Mouse (Mus musculus): ENCODE data around the gene Tsga10. TPM values are rescaled to one million over a fixed set of nuclear protein-coding genes. Genes with fewer than 3 reads are reported as not detected.
"Not testable (repeated sequence)": the region's sequence is repeated elsewhere in the genome, so short reads cannot be mapped to it uniquely, and the experiment has no call there.

The Tsga10 gene
- polyA plus RNA-seq, 1 experiment from 2014 or later, result 11.0 TPM

DNA sequence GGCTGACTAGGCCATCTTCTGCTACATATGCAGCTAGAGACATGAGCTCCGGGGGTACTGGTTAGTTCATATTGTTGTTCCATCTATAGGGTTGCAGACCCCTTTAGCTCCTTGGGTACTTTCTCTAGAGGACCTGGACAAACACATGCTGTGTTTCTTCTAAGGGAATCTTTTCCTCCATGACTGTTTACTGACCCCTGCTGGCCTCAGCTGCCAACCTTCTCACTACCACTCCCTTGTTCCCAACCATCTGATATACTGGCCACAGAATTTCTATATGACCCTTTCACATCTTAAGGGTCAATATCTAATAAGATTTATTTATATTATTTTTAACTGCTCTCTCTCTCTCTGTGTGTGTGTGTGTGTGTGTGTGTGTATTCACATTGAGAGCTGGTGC is 63.9 kb downstream of the Tsga10 start:
- not testable (repeated sequence) for H3K36me3 ChIP-seq; H3K27ac ChIP-seq (replicated peaks); H3K4me3 ChIP-seq; DNase-seq (ENCODE audit: low spot score); H3K9me3 ChIP-seq (replicated peaks); H3K27me3 ChIP-seq (ENCODE audit: low read depth, poor library complexity, severe bottlenecking); H3K4me1 ChIP-seq
- 74% methylated on average over 1 of the region's 1 CpGs for WGBS

DNA sequence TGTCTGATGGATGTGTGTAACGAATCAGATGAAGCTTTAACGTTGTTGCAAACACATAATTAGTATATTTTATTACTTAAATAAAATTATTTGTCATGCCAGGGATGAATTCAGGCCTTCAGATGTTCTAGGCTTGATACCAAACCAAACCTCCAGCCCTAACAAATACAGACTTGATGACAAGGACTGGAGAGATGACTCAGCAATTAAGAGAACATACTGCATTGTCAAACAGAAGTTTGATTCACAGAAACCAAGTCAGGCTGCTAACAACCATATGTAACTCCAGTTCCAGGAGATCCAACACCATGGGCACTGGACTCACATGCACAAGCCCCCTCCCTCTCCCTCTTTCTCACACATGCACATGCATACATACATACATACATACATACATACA is 65.9 kb downstream of the Tsga10 start:
- H3K9me3 ChIP-seq (replicated peaks), result no peaks in the 10 kb centered on the region
- H3K27me3 ChIP-seq (ENCODE audit: low read depth, poor library complexity, severe bottlenecking), result no peaks in the 10 kb centered on the region
- no peak for DNase-seq (ENCODE audit: low spot score)
- H3K4me1 ChIP-seq, result no peaks in the 10 kb centered on the region
- no peak overlapping the region for H3K4me3 ChIP-seq
- no peak overlapping the region for H3K27ac ChIP-seq (replicated peaks)
- no peaks in the 10 kb centered on the region for H3K36me3 ChIP-seq
- WGBS, result 90% methylated on average over 2 of the region's 2 CpGs

DNA sequence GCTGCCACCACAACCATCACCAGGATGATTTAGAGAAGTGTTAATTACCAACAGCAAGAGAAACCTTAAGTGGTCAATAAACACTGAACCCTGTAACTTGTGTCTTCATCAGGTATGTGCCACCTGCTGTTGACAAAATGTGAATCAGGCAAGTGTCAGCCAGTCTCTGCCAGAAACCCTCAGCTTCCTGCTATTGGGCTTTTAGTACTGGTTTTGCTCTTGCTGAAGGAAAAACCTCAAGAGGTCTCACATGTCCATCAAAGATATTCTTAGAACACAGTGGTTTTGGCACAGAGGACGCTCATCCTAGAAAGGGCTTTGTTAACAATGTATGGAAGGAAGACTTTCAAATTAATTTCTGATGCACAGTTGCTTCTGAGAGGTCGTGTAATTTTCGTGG is 66.7 kb downstream of the Tsga10 start:
- Histone ChIP-seq H3K4me1 (no peaks in the 10 kb centered on the region), H3K27ac (replicated peaks) (no peak overlapping the region), H3K36me3 (no peaks in the 10 kb centered on the region), H3K9me3 (replicated peaks) (no peaks in the 10 kb centered on the region), H3K27me3 (ENCODE audit: low read depth, poor library complexity, severe bottlenecking) (no peaks in the 10 kb centered on the region), H3K4me3 (no peak overlapping the region)
- 76% methylated on average over 3 of the region's 3 CpGs for WGBS
- no peak for DNase-seq (ENCODE audit: low spot score)

DNA sequence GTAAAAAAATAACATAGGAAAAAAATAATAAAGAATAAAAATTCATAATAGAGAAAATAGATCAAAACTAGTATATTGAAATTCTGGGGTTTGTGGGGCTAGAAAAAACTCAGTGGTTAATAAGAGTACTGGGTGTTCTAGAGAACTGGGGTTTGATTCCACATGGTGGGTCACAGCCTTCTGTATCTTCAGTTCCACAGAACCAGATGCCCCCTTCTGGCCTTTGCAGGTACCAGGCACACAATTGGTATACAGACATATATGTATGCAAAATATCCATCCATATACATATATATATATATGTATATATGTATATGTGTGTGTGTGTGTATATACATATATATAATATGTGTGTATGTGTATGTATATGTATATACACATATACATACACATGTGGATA is 106.8 kb downstream of the Tsga10 start:
- no peaks in the 10 kb centered on the region for H3K27me3 ChIP-seq (ENCODE audit: low read depth, poor library complexity, severe bottlenecking)
- H3K4me3 ChIP-seq, result no peak overlapping the region
- H3K4me1 ChIP-seq, result no peaks in the 10 kb centered on the region
- no peak for DNase-seq (ENCODE audit: low spot score)
- H3K9me3 ChIP-seq (replicated peaks), result no peaks in the 10 kb centered on the region
- H3K36me3 ChIP-seq, result no peaks in the 10 kb centered on the region
- no peak overlapping the region for H3K27ac ChIP-seq (replicated peaks)

DNA sequence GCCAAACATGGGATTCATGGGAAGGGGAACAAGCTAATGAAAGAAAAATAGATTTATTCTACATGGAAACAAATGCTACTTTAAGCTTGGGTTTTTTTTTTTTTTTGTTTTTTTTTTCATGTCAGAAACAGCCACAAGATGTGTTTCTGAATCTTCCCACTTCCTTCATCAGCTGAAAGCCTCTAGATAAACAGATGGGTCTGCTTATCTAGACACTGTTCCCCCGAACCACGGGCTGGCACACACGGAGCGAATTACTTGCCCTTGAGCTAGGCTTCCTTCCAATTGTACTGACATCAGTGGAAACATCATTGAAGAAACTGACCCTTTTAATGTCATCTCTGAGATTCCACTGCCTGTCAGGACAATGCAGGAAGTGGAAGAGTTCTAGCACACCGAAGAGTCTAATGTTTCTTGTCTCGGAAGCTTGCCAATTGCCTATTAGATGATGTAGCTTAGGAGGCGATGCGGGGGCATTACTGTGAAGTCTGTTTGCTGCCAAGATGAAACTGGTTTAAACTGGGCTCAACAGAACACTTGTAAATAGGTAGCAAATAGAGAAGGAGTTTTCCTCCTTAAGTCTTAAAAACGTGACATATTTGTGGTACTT is 121.5 kb downstream of the Tsga10 start:
- DNase-seq (ENCODE audit: low spot score), result no peak
- H3K4me1 ChIP-seq, result peaks cover 12% of the 10 kb centered on the region
- H3K27ac ChIP-seq (replicated peaks), result no peak overlapping the region
- H3K27me3 ChIP-seq (ENCODE audit: low read depth, poor library complexity, severe bottlenecking), result no peaks in the 10 kb centered on the region
- no peak overlapping the region for H3K4me3 ChIP-seq
- H3K36me3 ChIP-seq, result no peaks in the 10 kb centered on the region
- H3K9me3 ChIP-seq (replicated peaks), result peaks cover 6% of the 10 kb centered on the region; the same call in 1 of the 2 replicates
- WGBS, result 89% methylated on average over 9 of the region's 9 CpGs

DNA sequence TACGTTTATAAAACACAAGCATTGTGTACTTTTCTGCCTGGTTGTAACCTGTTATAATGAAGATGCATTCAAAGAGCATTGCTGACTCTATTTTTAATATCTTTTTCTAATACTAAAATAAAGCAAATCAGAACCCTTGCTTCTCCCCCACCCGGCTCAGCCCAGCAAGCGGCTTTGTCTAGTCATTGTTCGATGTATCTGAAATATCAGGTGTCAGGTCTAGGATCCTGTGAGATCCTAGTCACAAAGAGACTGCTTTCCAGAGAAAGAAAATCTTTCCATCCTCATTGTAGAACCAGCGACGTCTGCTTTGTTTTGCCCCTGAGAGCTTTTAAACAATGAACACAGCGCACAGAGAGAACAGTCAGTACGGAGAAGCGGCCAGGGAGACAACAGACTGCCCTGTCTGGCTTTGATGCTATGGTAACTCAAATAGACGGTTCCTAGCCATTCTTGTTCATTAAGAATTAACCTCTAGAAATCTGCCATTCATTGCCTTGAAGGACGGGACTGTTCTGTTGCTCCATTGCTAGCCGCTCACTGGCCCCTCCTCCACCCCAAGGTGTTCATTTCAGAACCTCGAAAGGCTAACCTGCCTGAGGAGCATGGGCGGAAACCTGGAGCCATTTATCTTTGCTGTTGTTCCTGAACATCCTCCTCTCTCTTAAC is 123.5 kb downstream of the Tsga10 start:
- Histone ChIP-seq H3K27ac (replicated peaks) (peak overlapping the region; percentile 59), H3K4me1 (peaks cover 12% of the 10 kb centered on the region), H3K9me3 (replicated peaks) (peaks cover 6% of the 10 kb centered on the region; the same call in 1 of the 2 replicates), H3K36me3 (no peaks in the 10 kb centered on the region), H3K4me3 (no peak overlapping the region), H3K27me3 (ENCODE audit: low read depth, poor library complexity, severe bottlenecking) (no peaks in the 10 kb centered on the region)
- 48% methylated on average over 14 of the region's 14 CpGs for WGBS
- no peak for DNase-seq (ENCODE audit: low spot score)

DNA sequence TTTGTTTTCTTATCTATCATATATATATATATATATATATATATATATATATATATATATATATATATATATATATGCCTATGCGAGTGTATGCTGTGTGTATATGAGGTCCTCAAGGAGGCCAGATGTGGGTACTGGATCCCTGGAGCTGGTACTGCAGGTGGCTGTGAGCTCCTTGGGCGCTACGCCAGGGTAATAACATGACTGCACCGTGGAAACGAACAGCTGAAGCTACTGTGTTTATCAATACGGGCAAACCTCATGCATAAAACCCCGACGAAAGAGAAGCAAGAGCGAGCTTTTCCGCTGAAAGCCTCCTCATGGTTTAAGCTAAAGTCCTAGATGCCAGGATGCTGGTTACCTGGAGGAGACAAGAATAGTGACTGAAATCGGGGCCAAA is 124.1 kb downstream of the Tsga10 start:
- DNase-seq (ENCODE audit: low spot score), result no peak
- Histone ChIP-seq H3K27ac (replicated peaks) (no peak overlapping the region; the same call in 1 of the 2 replicates), H3K36me3 (no peaks in the 10 kb centered on the region), H3K4me3 (no peak overlapping the region), H3K9me3 (replicated peaks) (peaks cover 4% of the 10 kb centered on the region; the same call in 1 of the 2 replicates), H3K27me3 (ENCODE audit: low read depth, poor library complexity, severe bottlenecking) (no peaks in the 10 kb centered on the region), H3K4me1 (peaks cover 12% of the 10 kb centered on the region)
- WGBS, result 93% methylated on average over 11 of the region's 11 CpGs

DNA sequence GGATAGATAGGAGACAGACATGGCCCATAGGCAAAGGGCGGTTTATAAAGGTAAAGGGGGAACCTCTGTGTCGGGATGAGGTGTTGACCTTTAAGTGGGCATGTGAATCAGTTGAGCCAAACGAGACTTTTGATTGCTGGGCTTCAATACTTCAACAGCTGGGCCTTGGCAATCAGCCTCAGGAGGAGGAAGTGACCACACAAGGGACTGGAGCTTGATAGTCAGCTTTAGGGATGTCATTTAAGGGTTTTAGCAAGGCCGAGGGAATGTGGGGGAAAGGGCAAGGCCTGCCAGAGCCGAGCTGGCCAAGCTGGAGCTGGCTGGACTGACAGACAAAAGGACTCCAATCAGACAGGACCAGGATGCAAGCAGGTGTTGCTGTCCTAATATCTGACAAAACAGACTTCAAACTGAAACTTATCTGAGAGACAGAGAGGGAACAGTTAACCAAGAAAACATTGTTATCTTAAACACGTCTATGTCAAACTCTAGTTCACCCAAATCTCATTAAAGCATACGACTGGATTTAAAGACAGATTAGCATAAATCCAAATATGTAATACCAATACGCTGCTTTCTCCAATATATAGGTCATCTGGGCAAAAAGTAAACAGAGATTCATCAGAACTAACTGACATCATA is 125.9 kb downstream of the Tsga10 start:
- Histone ChIP-seq H3K9me3 (replicated peaks) (no peaks in the 10 kb centered on the region), H3K27ac (replicated peaks) (no peak overlapping the region), H3K4me1 (peaks cover 12% of the 10 kb centered on the region), H3K36me3 (no peaks in the 10 kb centered on the region), H3K27me3 (ENCODE audit: low read depth, poor library complexity, severe bottlenecking) (no peaks in the 10 kb centered on the region), H3K4me3 (no peak overlapping the region)
- WGBS, result 83% methylated on average over 8 of the region's 8 CpGs
- no peak for DNase-seq (ENCODE audit: low spot score)

DNA sequence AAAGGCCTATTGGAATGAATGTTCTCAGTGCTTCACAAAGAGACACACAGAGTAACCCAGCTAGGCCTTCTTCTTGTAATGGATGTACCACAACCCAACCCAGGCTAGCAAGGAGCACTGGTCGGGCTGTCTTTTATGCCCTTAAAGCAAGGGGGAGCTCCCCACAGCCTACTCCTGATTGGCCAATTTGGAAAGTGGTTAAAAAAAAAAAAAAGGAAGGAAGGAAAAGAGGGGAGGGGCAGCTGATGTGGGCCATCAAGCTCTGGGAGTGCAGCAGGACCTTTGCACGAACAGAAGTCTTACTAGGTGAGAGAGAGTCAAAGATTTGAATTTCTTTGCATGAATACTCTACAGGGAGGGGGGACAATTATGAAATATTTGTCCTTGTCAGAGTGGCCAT is 127.3 kb downstream of the Tsga10 start:
- no peaks in the 10 kb centered on the region for H3K9me3 ChIP-seq (replicated peaks)
- no peak overlapping the region for H3K4me3 ChIP-seq
- no peak overlapping the region for H3K27ac ChIP-seq (replicated peaks)
- DNase-seq (ENCODE audit: low spot score), result no peak
- 75% methylated on average over 2 of the region's 2 CpGs for WGBS
- no peaks in the 10 kb centered on the region for H3K27me3 ChIP-seq (ENCODE audit: low read depth, poor library complexity, severe bottlenecking)
- H3K36me3 ChIP-seq, result no peaks in the 10 kb centered on the region
- H3K4me1 ChIP-seq, result peaks cover 12% of the 10 kb centered on the region

DNA sequence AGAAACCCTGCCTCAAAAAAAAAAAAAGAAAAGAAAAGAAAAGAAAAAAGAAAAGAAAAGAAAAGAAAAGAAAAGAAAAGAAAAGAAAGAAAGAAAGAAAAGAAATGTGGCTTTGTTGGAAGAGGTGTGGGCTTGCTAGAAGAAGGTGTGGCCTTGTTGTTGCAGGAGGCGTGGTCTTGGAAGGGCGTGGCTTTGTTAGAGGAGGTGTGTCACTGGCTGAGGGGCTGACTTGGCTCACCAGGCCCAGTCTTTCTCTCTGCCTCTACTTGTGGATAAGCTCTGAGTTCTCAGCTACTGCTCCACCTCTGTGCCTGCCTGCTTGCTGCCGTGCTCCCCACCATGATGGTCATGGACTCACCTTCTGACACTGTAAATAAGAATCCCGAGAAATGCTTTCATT is 129.2 kb downstream of the Tsga10 start:
- H3K36me3 ChIP-seq, result no peaks in the 10 kb centered on the region
- no peak overlapping the region for H3K27ac ChIP-seq (replicated peaks)
- 87% methylated on average over 4 of the region's 4 CpGs for WGBS

DNA sequence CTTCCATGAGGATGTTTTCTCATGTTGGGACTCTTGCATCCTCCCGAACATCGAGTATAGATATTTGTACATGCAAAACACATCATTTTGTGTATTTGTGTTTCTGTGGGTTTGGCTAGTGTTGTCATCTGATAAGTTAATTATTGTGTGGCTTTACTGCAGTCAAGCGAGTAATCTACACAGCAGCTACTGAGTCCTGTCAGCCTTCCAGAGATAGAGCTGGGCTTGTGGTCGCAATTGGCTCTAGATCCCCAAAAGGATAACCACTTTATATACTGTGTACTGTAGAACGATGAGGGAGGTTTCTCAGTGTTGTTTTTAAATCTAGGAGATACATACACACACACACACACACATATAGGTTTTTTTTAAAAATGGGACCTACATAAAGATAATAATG is 130.3 kb downstream of the Tsga10 start:
- no peaks in the 10 kb centered on the region for H3K4me1 ChIP-seq
- H3K4me3 ChIP-seq, result no peak overlapping the region
- no peak overlapping the region for H3K27ac ChIP-seq (replicated peaks)
- H3K9me3 ChIP-seq (replicated peaks), result no peaks in the 10 kb centered on the region
- H3K36me3 ChIP-seq, result no peaks in the 10 kb centered on the region
- WGBS, result 92% methylated on average over 5 of the region's 5 CpGs
- H3K27me3 ChIP-seq (ENCODE audit: low read depth, poor library complexity, severe bottlenecking), result no peaks in the 10 kb centered on the region
- no peak for DNase-seq (ENCODE audit: low spot score)

More for the DNA sequence above, 129.2 kb downstream of the Tsga10 start:
- DNase-seq (ENCODE audit: low spot score), result no peak
- H3K9me3 ChIP-seq (replicated peaks), result no peaks in the 10 kb centered on the region
- no peaks in the 10 kb centered on the region for H3K4me1 ChIP-seq
- no peaks in the 10 kb centered on the region for H3K27me3 ChIP-seq (ENCODE audit: low read depth, poor library complexity, severe bottlenecking)
- no peak overlapping the region for H3K4me3 ChIP-seq

DNA sequence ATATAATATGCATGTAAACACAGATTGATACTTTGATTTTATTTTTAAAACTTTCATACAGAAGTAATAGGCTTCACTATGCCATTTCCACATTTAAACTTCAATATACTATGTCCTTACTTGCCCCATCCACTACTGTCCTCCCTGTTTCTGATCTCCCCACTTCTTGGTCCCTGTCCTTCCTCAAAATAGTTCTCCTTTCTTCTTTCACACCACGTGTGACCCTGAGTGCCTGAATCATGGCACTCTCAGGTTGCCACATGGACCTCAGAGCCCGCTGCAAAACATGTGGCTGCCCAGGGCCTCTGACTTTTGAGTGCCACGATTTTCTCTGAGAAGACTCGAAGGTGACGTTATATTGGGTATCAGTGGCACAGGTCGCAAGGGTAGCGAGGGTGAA is 131.4 kb downstream of the Tsga10 start:
- no peaks in the 10 kb centered on the region for H3K27me3 ChIP-seq (ENCODE audit: low read depth, poor library complexity, severe bottlenecking)
- no peak for DNase-seq (ENCODE audit: low spot score)
- whole genome bisulfite sequencing, result 82% methylated on average over 7 of the region's 7 CpGs
- H3K4me1 ChIP-seq, result no peaks in the 10 kb centered on the region
- no peaks in the 10 kb centered on the region for H3K36me3 ChIP-seq
- no peak overlapping the region for H3K4me3 ChIP-seq
- no peaks in the 10 kb centered on the region for H3K9me3 ChIP-seq (replicated peaks)
- no peak overlapping the region for H3K27ac ChIP-seq (replicated peaks)

DNA sequence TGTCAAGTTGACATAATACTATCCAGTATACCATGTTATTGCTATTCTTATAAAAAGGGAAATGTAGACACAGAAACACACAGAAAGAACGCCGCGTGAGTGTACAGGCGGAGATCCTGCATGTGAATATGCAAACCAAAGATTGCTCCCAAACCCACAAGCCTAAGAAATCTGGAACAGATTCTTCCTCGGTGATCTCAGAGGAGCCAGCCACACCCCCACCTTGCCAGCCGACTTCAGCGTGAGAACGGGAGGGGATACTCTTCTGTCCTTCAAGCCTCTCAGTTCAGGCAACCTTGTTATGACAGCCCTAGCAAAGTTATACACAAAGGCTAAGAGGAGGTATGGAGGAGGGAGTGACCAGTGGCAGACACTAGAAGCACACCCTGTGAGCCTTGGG is 136.9 kb downstream of the Tsga10 start:
- no peak overlapping the region for H3K4me3 ChIP-seq
- no peak for DNase-seq (ENCODE audit: low spot score)
- 93% methylated on average over 8 of the region's 8 CpGs for WGBS
- no peak overlapping the region for H3K27ac ChIP-seq (replicated peaks)
- no peaks in the 10 kb centered on the region for H3K27me3 ChIP-seq (ENCODE audit: low read depth, poor library complexity, severe bottlenecking)
- no peaks in the 10 kb centered on the region for H3K9me3 ChIP-seq (replicated peaks)
- no peaks in the 10 kb centered on the region for H3K36me3 ChIP-seq
- no peaks in the 10 kb centered on the region for H3K4me1 ChIP-seq

All from midbrain, embryonic 10.5 days (tissue).